Mouse (Mus musculus) stomach, embryonic 16.5 days (tissue): Measurements from ENCODE around the gene Stx1b. TPM values are rescaled to one million over a fixed set of nuclear protein-coding genes. Genes with fewer than 3 reads are reported as not detected.

ENCODE experiments used
- polyA plus RNA-seq: library from polyadenylated mRNA; unstranded; fragments of >200 nt; fragmentation: Nextera tagmentation; extraction: Ambion mirVana; gene quantifications from 2 replicates; pipeline ENCODE4 v1.2.1, GENCODE M21; 2015

Gene Stx1b
- polyA plus RNA-seq, 1 experiment from 2014 or later = 3.6 TPM

Other genes with a start within 250 kb of the Stx1b start
- gene Ccdc189, start 236.0 kb downstream of the Stx1b start, polyA plus RNA-seq = 6.3 and 8.1 TPM in 2 replicates
- 41.6 and 41.7 TPM in 2 replicates for gene Rnf40, start 235.8 kb downstream of the Stx1b start, polyA plus RNA-seq
- 10.4 and 10.9 TPM in 2 replicates for gene Zfp629, start 208.8 kb downstream of the Stx1b start, polyA plus RNA-seq
- 26.2 and 33.1 TPM in 2 replicates for gene Bcl7c, start 115.6 kb downstream of the Stx1b start, polyA plus RNA-seq
- 8.1 and 10.3 TPM in 2 replicates for gene Ctf1, start 111.8 kb downstream of the Stx1b start, polyA plus RNA-seq
- 0.21 and 0.22 TPM in 2 replicates for gene Ctf2, start 92.4 kb downstream of the Stx1b start, polyA plus RNA-seq
- gene Fbxl19, start 80.0 kb downstream of the Stx1b start, polyA plus RNA-seq = 2.8 and 3.2 TPM in 2 replicates
- gene Orai3, start 54.7 kb downstream of the Stx1b start, polyA plus RNA-seq = 26.7 and 29.0 TPM in 2 replicates
- 10.5 and 16.4 TPM in 2 replicates for gene Setd1a, start 47.9 kb downstream of the Stx1b start, polyA plus RNA-seq
- not detected in 2 replicates for gene Gm49388, start 38.9 kb downstream of the Stx1b start, polyA plus RNA-seq
- 35.2 and 36.1 TPM in 2 replicates for gene Hsd3b7, start 23.9 kb downstream of the Stx1b start, polyA plus RNA-seq
- gene Stx4a, start 255 bp downstream of the Stx1b start, polyA plus RNA-seq = 43.1 and 48.6 TPM in 2 replicates
- 9.9 and 11.2 TPM in 2 replicates for gene Zfp646, start 51.7 kb upstream of the Stx1b start, polyA plus RNA-seq
- 11.5 and 11.9 TPM in 2 replicates for gene Zfp668, start 52.3 kb upstream of the Stx1b start, polyA plus RNA-seq
- gene Prss53, start 66.4 kb upstream of the Stx1b start, polyA plus RNA-seq = 1.7 and 1.8 TPM in 2 replicates
- gene Gm21974, start 70.9 kb upstream of the Stx1b start, polyA plus RNA-seq = not detected in 2 replicates
- gene Vkorc1, start 71.1 kb upstream of the Stx1b start, polyA plus RNA-seq = 179 and 184 TPM in 2 replicates
- 134 and 148 TPM in 2 replicates for gene Bckdk, start 79.5 kb upstream of the Stx1b start, polyA plus RNA-seq
- 27.6 and 29.2 TPM in 2 replicates for gene Kat8, start 88.0 kb upstream of the Stx1b start, polyA plus RNA-seq
- 63.8 and 78.8 TPM in 2 replicates for gene Prss8, start 105.6 kb upstream of the Stx1b start, polyA plus RNA-seq
- 10.7 and 11.7 TPM in 2 replicates for gene Prss36, start 122.2 kb upstream of the Stx1b start, polyA plus RNA-seq
- gene Fus, start 142.9 kb upstream of the Stx1b start, polyA plus RNA-seq = 204 and 234 TPM in 2 replicates
- 179 and 188 TPM in 2 replicates for gene Pycard, start 169.3 kb upstream of the Stx1b start, polyA plus RNA-seq
- gene Trim72, start 179.4 kb upstream of the Stx1b start, polyA plus RNA-seq = 0.39 and 1.9 TPM in 2 replicates
- 4.1 and 4.3 TPM in 2 replicates for gene Itgam, start 238.1 kb upstream of the Stx1b start, polyA plus RNA-seq
- 0.04 TPM in 1 of 2 replicates, not detected in the other for gene Gm49368, start 238.1 kb upstream of the Stx1b start, polyA plus RNA-seq